Mouse (Mus musculus): ENCODE results near the gene Tekt3.

GRCm38 (mm10) chr11:63122776-63123350 is 61.4 kb downstream of the Tekt3 start:
- no peak for TF ChIP-seq CTCF (IDR thresholded peaks at IDR 0.05; ENCODE audit: low read depth, low read length)
- no peak for TF ChIP-seq POLR2AphosphoS5 (IDR thresholded peaks at IDR 0.05; ENCODE audit: insufficient replicate concordance, low read depth, low read length)
- no peak for TF ChIP-seq GATA1 (IDR thresholded peaks at IDR 0.05; ENCODE audit: borderline replicate concordance, low read length)
- no peak for TF ChIP-seq TAL1 (conservative IDR thresholded peaks at IDR 0.05; ENCODE audit: low read depth, low read length)
- no peak for TF ChIP-seq GATA2 (IDR thresholded peaks at IDR 0.05; ENCODE audit: borderline replicate concordance, low read depth, low read length)

All from G1E (cell line).